Mouse (Mus musculus) heart, adult 9 months (tissue): ENCODE data around the gene Cdk5rap2.

ENCODE experiments used
- DNase-seq, 2 experiments: peaks; one replicate each; pipeline ENCODE4 v3.0.0; 2022; ENCODE audit warnings: low spot score in 2 of 2

The Cdk5rap2 gene

GRCm38 (mm10) chr4:70353656-70354055 is 56.6 kb downstream of the Cdk5rap2 start:
- no peak for DNase-seq

GRCm38 (mm10) chr4:70335444-70336144 is 74.6 kb downstream of the Cdk5rap2 start:
- no peak for DNase-seq

DNA sequence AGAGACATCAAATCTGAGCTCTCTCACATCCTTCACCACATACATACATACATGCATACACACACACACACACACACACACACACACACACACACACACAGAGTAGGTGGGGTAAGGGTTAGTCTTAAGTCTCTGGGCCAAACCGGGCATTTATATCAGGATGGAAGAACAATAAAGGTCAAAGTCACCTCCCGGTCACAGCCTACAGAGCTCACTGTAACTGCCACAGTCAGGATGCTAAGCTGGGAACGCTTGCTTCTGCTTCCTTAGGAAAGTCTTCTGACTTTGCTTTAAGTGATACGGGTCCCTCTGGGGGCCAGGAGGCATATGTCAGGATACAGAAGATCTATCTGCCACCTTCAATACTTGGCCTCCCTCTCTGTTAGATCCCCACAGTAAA is 75.2 kb downstream of the Cdk5rap2 start:
- no peak for DNase-seq

DNA sequence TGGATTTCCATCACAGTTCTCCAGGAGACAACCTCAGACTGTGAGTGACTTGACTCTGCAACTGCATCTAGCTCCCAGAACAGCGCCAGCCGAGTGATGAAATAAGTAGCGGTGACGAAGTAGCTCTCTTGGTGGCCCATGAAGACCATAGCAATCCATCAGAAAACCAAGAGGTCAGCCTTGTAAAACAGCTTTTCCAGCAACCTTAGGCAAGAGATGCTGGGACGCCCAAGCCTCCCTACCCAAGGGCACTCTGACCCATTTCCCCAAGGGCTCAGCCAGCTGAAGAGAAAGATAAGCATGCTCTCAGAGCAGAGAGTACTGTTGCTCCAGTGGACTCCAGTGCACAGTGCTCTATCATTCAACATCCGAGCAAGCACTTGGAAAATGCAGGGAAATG is 77.3 kb downstream of the Cdk5rap2 start:
- DNase-seq = no peak

- DNase-seq = no peak
These were observed 77.7 kb downstream of the Cdk5rap2 start for GRCm38 (mm10) chr4:70332576-70332975.

DNA sequence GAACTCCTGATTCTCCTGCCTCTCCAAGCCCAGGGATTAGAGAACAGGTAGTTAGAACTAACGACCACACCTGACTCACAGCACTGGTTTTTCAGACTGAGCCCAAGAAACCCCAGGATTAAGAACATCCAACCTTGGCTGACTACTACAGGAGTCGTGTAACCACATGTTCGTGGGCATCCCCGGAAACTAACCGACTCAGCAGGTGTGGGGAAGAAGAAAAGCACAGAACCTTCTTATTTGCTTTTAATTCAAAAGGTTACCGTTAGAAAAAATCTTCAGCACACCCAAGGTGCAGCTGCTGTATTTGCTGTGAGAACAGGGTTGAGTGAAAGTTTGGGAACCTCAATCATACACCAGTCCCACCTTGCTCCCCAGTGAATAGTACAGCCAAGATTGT is 79.1 kb downstream of the Cdk5rap2 start:
- no peak for DNase-seq

GRCm38 (mm10) chr4:70328033-70328432 is 82.2 kb downstream of the Cdk5rap2 start:
- no peak for DNase-seq

DNA sequence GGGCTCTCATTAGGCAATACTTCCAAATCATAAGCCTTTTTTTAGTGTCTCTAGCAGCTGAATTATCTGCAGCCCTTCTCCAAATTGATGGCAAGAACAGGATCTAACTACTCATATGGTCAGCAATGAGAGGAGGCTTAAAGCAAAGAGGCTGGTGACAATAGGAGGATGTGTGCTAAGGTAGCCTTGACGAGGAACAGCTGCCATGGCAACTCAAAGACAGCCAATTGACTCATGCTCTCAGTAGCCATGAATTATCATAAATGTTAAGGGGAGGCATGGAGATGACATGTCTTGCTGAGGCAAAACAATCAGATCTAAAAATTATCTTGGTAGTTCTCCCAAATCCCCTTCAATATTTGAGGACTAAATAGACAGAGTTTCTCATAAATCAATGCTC is 82.8 kb downstream of the Cdk5rap2 start:
- no peak for DNase-seq

DNA sequence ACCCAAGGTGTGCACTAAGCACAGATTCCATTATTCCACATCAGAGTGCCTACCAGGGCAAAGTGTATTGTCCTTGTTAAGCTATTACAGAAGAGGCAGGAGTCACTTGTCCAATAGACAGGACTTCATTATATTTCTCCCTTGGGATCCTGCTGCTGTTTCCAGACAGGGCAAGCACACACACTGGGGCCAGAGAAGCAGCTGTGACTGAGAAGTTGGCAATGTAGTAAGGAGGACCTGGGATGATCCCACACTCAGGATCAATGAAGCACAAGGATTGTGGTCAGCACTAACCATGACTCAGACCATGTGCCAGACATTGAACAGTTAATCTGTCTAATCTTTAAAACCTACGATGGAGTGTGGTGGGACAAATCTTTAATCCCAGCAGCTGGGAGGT is 88.7 kb downstream of the Cdk5rap2 start:
- no peak for DNase-seq

GRCm38 (mm10) chr4:70312170-70312569 is 98.1 kb downstream of the Cdk5rap2 start:
- no peak for DNase-seq

DNA sequence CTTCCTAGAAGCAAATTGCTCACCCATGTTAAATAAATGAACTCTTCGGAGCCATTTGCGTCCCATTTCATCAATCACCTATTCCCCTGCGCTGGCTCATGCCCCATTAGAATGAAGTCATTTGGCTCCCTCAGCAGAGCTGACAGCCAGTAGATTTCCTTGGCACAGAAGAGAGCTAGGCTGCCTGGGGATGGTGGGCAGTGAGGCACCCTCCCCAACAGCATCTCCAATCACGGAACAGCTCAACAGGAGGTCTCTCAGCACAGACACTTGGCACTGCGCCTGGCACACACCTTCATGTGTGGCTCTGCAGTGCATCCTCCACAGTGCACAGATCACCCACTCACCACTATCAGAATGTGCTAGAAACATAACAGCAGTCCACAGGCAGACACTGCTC is 98.7 kb downstream of the Cdk5rap2 start:
- DNase-seq = peak in 1 of 2 experiments; percentile 1

GRCm38 (mm10) chr4:70307230-70307629 is 103.0 kb downstream of the Cdk5rap2 start:
- peak; percentile 17 to 54 for DNase-seq

DNA sequence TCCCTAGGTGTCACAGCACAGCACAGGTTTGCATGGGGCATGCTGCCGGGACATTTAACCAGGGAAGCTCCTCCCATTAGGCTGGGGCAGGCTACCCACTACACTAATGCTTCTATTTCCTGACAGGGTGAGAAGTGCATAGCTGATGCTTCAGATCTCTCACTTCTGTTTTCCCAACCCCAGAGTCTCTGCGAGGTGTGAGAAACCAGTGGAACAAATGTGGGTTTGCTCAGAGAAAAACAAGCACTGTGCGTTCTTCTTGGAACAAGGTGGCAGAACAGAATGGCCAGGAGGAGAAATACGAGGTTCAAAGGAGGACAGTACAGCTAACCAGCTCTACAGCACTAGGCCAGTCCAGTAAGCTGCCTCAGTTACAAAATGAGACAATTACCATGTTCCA is 106.4 kb downstream of the Cdk5rap2 start:
- no peak for DNase-seq

DNA sequence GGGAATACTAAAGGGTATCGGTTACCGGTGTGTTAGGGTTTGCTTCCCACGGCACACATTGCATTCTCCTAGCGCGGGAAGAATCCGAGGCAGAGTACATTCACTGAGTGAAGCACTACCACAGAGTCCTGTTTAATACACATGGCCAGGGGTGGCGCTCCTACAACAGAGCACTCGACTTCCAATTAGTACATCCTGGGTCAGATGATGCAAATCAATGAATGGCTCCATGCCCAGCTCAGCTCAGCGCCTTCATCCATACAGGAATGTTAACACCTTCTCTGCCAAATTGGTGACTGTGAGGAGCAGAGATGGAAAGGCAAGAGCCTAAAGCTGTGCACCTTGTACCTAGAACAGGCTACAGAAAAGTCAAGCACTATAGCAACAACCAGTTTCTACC is 109.1 kb downstream of the Cdk5rap2 start:
- DNase-seq = no peak

GRCm38 (mm10) chr4:70289361-70289760 is 120.9 kb downstream of the Cdk5rap2 start:
- DNase-seq = no peak

- DNase-seq = no peak
These were observed 127.1 kb downstream of the Cdk5rap2 start for GRCm38 (mm10) chr4:70283163-70283562.

GRCm38 (mm10) chr4:70278882-70279281 is 131.4 kb downstream of the Cdk5rap2 start:
- DNase-seq = no peak

DNA sequence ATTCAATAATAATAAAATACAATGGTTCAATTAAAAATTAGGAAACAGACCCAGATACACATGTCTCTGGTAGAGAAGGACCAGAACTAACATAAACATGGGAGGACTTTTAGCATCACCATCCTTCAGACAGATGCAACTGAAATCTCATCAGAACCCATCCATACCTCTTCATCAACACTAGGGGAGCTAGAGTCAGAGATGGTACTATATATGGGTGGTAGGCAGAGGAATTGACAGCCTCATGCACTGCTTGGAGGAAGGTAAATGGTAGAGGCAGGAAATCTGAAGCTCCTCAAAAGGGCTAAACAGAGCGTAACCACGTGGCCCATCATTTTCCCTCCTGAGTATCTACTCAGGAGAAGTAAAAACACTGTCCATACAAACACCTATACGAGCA is 132.2 kb downstream of the Cdk5rap2 start:
- no peak for DNase-seq

- DNase-seq = no peak
These were observed 137.3 kb downstream of the Cdk5rap2 start for GRCm38 (mm10) chr4:70272943-70273342.

DNA sequence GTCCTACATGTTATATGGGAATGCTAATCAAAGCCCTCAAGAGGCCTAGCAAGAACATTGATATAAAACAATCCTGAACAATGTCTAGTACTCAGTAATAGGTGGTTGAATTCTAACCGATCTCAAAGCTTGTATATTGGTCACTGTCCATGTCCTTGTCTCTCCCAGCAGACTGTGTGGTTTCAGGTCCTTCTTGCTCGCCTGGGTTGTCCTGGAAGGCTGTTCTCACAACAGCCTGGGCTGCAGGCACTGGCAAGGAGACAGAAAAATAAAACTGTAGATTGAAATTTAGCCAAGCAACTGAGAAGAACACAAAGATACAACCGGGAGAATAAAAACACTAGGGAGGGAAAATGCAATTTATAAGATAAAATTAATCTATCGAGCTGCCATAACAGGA is 137.7 kb downstream of the Cdk5rap2 start:
- no peak for DNase-seq

GRCm38 (mm10) chr4:70267213-70267906 is 142.9 kb downstream of the Cdk5rap2 start:
- DNase-seq = no peak

- peak in 1 of 2 experiments; percentile 4 for DNase-seq
These were observed 145.0 kb downstream of the Cdk5rap2 start for GRCm38 (mm10) chr4:70265248-70265647.

DNA sequence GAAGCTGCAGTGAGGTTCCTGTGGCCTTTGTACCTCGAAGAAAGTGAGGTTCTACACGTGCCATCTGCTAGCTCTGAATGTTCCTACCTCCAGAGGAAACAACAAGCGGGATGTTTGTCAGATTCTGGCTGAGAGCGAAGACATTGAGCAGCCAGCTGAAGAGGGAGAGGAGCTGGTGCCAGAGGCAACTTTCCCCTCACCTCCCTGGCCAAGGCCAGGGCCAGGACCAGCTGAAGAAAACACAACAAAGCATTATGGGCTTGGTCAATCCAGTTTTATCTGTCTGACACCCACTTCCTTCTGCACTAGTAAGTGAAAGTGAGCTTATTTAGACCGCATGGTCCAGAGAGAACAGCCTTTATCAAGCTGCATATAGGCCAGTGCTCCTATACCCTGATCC is 147.4 kb downstream of the Cdk5rap2 start:
- DNase-seq = no peak
